Mouse (Mus musculus) cortical plate, adult 2 months (tissue): ENCODE measurements around the gene Nmnat3.

Experiments used
- CTCF ChIP-seq: fragments of 200-500 bp; IDR thresholded peaks from 2 replicates; pipeline ENCODE4 v1.5.1; 2011; ENCODE audit warnings: mild to moderate bottlenecking, control low read depth, low read length; ENCODE audit not compliant: insufficient read depth; ENCODE audit errors: extremely low read depth
- POLR2A ChIP-seq: fragments of 200-500 bp; IDR thresholded peaks from 2 replicates; pipeline ENCODE4 v1.6.1; 2011; ENCODE audit warnings: mild to moderate bottlenecking, low read length, control low read depth; ENCODE audit not compliant: insufficient read depth; ENCODE audit errors: extremely low read depth

DNA sequence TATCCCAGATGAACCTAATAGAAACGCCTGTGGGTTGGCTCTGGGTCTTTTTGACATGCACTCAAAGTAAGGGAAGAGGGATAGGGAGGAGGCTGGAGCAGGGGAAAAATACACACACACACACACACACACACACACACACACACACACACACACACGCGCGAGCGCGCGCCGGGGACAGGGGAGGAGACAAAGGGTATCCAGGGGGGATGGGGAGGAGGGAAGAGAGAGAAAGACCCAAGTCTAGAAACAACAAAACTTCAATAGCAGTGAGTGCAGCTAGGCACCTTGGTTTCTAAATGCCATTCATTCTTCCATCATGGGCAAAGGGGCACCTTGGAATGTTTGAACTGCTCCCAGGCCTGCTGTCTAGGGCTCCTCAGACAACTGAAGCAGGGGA lies 82.5 kb downstream of the Nmnat3 start:
- TF ChIP-seq POLR2A (no peak), CTCF (no peak)
